Mouse (Mus musculus): ENCODE results near the gene Gm21905. TPM values are rescaled to one million over a fixed set of nuclear protein-coding genes. Genes with fewer than 3 reads are reported as not detected.

Gene Gm21905
- polyA plus RNA-seq, 1 experiment from 2014 or later, result not detected

DNA sequence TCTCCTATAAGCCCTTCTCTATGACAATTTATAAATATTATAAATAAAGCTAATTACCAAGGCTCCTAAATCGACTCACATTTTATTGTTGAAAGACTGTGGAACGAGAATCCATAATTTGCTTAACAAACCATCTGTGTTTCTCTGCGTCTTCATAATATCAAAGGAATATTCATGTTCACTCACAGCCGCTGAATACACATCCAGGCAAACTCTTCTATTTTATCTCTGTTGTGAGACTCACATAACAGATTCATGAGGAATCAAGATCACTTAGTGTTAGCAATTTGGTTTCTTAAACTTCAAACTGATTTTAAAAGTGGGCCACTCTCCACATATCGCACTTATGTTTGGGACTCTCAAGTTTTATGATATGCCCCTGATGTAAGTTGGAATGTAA lies 1.9 kb upstream of the Gm21905 start:
- TF ChIP-seq CTCF (IDR thresholded peaks at IDR 0.05; ENCODE audit: low read depth), result no peak
- 84% methylated on average over 5 of the region's 5 CpGs for WGBS
- no peak for DNase-seq

DNA sequence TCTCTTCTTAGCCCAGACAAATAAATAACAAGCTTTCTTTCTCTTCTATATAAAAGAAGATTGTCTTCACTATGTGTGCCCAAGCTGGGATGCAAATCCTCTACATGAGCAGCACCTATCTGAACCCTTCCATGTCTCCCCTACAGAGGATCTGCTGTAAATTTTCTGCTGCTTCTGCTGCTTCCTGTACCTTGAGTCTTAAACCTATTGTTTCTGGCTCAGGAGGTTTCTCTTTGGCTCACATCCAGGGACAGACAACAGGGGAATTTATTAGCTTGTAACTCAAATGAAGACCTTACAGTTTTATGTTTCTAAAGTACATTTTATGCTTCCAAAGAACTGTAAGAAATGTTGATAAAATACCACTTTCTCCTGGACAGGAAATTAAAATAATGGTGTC lies 785 bp upstream of the Gm21905 start:
- Histone ChIP-seq H3K27ac (ENCODE audit: low read depth) (no peak overlapping the region), H3K27me3 (ENCODE audit: insufficient read depth, low read length) (no peaks in the 10 kb centered on the region), H3K4me2 (no peak overlapping the region), H3K9me3 (ENCODE audit: low read depth, low read length) (no peaks in the 10 kb centered on the region), H3K4me3 (ENCODE audit: low read depth, low read length) (no peak overlapping the region), H3K36me3 (ENCODE audit: insufficient read depth) (no peaks in the 10 kb centered on the region), H3K4me1 (ENCODE audit: insufficient read depth) (no peaks in the 10 kb centered on the region), H3K9ac (no peak overlapping the region)
- ATAC-seq (ENCODE audit: insufficient read depth) (no peak), DNase-seq (no peak)
- no peak for TF ChIP-seq CTCF (IDR thresholded peaks at IDR 0.05; ENCODE audit: low read depth)

More for the DNA sequence above, 1.9 kb upstream of the Gm21905 start:
- H3K4me3 ChIP-seq (ENCODE audit: low read depth, low read length), result no peak overlapping the region
- no peaks in the 10 kb centered on the region for H3K9me3 ChIP-seq (ENCODE audit: low read depth, low read length)
- H3K4me2 ChIP-seq, result no peak overlapping the region
- H3K9ac ChIP-seq, result no peak overlapping the region
- ATAC-seq (ENCODE audit: insufficient read depth), result no peak
- no peaks in the 10 kb centered on the region for H3K4me1 ChIP-seq (ENCODE audit: insufficient read depth)
- H3K36me3 ChIP-seq (ENCODE audit: insufficient read depth), result no peaks in the 10 kb centered on the region
- no peak overlapping the region for H3K27ac ChIP-seq (ENCODE audit: low read depth)
- H3K27me3 ChIP-seq (ENCODE audit: insufficient read depth, low read length), result no peaks in the 10 kb centered on the region

DNA sequence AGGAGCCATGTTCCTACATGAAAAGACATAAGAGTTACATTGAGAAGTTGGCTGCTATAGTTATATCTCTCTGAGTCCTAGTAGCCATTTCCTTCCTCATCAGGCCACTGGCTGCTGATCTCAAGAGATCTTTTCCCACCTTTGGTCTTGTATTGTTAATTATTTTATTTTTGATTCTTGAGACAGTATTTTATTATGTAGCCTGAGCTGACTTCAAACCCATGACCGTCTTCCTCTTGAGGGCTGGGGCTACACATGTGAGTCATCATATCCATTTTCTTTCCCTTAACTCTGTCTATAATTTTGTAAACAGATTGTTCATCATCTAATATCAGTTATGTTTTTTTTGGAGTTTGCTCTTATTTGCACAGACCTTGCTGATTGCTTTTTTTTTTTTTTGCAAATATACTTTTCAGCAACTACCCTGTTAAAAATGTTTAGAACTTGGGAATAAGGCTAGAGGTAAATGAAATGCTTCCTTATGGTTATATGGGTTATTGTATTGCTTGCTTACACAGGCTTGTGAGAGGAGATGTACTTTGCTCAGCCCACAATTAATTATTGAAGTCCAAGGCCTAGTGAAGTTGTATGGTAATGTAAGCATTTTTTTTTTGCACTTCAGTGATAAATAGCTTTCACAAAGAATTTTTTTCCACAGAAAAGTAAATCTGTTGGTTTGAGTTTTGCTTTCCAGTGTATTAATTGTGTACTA lies 2.0 kb downstream of the Gm21905 start:
- 86% methylated on average over 1 of the region's 1 CpGs for WGBS
- ATAC-seq (ENCODE audit: insufficient read depth) (no peak), DNase-seq (no peak)
- Histone ChIP-seq H3K4me1 (ENCODE audit: insufficient read depth) (no peaks in the 10 kb centered on the region), H3K27ac (ENCODE audit: low read depth) (no peak overlapping the region), H3K4me2 (no peak overlapping the region), H3K4me3 (ENCODE audit: low read depth, low read length) (no peak overlapping the region), H3K9ac (no peak overlapping the region), H3K36me3 (ENCODE audit: insufficient read depth) (no peaks in the 10 kb centered on the region), H3K9me3 (ENCODE audit: low read depth, low read length) (no peaks in the 10 kb centered on the region), H3K27me3 (ENCODE audit: insufficient read depth, low read length) (no peaks in the 10 kb centered on the region)
- no peak for TF ChIP-seq CTCF (IDR thresholded peaks at IDR 0.05; ENCODE audit: low read depth)

DNA sequence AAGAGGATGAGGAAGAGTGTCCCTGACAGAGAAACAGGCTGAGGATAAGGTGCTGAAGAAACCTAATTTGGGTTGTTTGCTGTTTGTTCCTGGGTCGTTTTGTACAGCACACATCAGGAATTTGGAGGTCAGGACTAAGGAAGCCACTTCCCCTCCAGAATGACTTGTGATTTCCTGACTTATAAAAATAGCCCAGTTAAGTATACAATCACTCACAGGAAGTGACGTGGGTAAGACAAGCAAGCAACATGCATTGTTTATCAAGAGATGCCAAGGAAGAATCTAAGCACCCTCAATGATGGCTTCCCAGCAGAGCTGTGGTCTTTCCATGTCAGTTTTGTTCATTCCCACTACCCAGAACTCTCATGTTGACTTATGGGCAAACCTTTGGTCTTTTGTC lies 3.0 kb downstream of the Gm21905 start:
- DNase-seq (peak; percentile 43), ATAC-seq (ENCODE audit: insufficient read depth) (no peak)
- Histone ChIP-seq H3K27ac (ENCODE audit: low read depth) (no peak overlapping the region), H3K9ac (no peak overlapping the region), H3K4me2 (no peak overlapping the region), H3K36me3 (ENCODE audit: insufficient read depth) (no peaks in the 10 kb centered on the region), H3K9me3 (ENCODE audit: low read depth, low read length) (no peaks in the 10 kb centered on the region), H3K27me3 (ENCODE audit: insufficient read depth, low read length) (no peaks in the 10 kb centered on the region), H3K4me3 (ENCODE audit: low read depth, low read length) (no peak overlapping the region), H3K4me1 (ENCODE audit: insufficient read depth) (no peaks in the 10 kb centered on the region)
- TF ChIP-seq CTCF (IDR thresholded peaks at IDR 0.05; ENCODE audit: low read depth), result no peak
- 29% methylated on average over 2 of the region's 2 CpGs for WGBS

DNA sequence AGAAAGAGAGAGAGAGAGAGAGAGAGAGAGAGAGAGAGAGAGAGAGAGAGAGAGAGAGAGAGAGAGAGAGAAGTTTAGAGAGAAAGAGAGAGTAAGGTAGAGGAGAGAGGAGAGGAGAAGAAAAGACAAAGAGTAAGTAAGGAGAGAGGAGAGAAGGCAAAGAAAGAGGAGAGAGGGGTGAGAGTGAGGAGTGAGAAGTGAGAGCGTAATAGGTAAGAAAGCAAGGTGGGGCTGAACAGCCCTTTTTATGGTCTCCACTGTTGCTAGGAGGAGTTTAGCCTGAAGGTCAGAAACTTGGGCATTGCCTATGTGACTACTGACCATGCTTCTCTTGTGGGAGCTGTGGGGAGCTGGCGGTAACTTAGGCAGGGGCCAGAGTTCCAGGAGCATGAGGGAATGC lies 4.9 kb downstream of the Gm21905 start, which contains the start of gene Gm5108:
Gene Gm5108 (plus strand): TSS at position 301 of the 400 bp plus-strand sequence.
- no peak within 1 kb of the TSS for H3K9ac ChIP-seq
- H3K4me1 ChIP-seq (ENCODE audit: insufficient read depth), result no peaks in the 10 kb centered on the region
- H3K9me3 ChIP-seq (ENCODE audit: low read depth, low read length), result no peaks in the 10 kb centered on the region
- DNase-seq, result no peak
- no peak within 1 kb of the TSS for H3K4me2 ChIP-seq
- no peak for TF ChIP-seq CTCF (IDR thresholded peaks at IDR 0.05; ENCODE audit: low read depth)
- no peaks in the 10 kb centered on the region for H3K36me3 ChIP-seq (ENCODE audit: insufficient read depth)
- WGBS, result 75% methylated on average over 2 of the region's 2 CpGs
- no peak within 1 kb of the TSS for H3K27ac ChIP-seq (ENCODE audit: low read depth)
- ATAC-seq (ENCODE audit: insufficient read depth), result no peak
- no peak within 1 kb of the TSS for H3K4me3 ChIP-seq (ENCODE audit: low read depth, low read length)
- no peaks in the 10 kb centered on the region for H3K27me3 ChIP-seq (ENCODE audit: insufficient read depth, low read length)

DNA sequence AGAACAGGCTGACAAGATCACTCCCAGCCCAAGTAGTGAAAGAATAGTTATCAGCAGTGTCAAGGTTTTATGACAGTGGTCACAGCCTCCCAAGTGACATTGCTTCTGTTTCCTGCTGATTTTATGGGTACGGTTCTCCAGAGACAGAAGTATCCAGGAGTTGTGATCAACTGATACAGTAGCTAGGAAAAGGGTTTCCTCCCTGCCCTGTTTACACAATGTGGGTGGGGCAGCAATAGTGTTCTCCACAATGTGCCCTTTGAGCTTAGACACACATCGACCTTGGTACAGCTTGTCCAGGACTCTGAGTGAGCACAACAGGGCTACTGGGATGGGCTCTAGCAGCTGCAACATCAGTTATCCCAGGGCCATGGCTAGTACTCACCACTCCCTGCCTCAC lies 14.6 kb downstream of the Gm21905 start:
- H3K4me2 ChIP-seq, result no peak overlapping the region
- DNase-seq (no peak), ATAC-seq (ENCODE audit: insufficient read depth) (no peak)
- no peak overlapping the region for H3K4me3 ChIP-seq (ENCODE audit: low read depth, low read length)
- H3K36me3 ChIP-seq (ENCODE audit: insufficient read depth), result no peaks in the 10 kb centered on the region
- no peak overlapping the region for H3K9ac ChIP-seq
- H3K9me3 ChIP-seq (ENCODE audit: low read depth, low read length), result no peaks in the 10 kb centered on the region; the same call in 1 of the 2 replicates
- 48% methylated on average over 2 of the region's 2 CpGs for WGBS
- no peak for TF ChIP-seq CTCF (IDR thresholded peaks at IDR 0.05; ENCODE audit: low read depth)
- no peak overlapping the region for H3K27ac ChIP-seq (ENCODE audit: low read depth)
- no peaks in the 10 kb centered on the region for H3K27me3 ChIP-seq (ENCODE audit: insufficient read depth, low read length)
- H3K4me1 ChIP-seq (ENCODE audit: insufficient read depth), result 0 out of 2 replicates have a peak, but pooled peaks cover 4% of the 10 kb centered on the region

DNA sequence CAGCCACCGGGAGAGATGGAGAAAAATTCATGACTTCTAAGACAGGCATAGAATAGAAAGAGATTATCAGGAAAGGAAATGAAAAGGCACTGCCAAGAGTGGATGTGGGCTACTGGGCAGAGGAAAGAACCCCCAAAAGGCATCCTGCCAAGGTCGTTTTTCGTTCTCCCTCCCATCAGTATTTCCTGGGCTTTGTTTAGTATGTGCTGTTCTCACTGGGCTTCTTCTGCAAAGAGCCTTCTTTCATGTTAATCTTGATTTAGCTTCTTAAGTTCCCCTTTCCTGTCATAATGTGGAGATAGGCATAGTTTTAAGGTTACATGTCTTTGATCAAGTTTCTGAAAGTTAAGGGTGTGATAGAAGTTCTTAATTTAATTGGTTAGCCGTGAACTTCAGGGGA lies 15.6 kb downstream of the Gm21905 start:
- Histone ChIP-seq H3K27ac (ENCODE audit: low read depth) (no peak overlapping the region), H3K27me3 (ENCODE audit: insufficient read depth, low read length) (no peaks in the 10 kb centered on the region), H3K9me3 (ENCODE audit: low read depth, low read length) (no peaks in the 10 kb centered on the region; the same call in 1 of the 2 replicates), H3K4me1 (ENCODE audit: insufficient read depth) (0 out of 2 replicates have a peak, but pooled peaks cover 4% of the 10 kb centered on the region), H3K4me2 (no peak overlapping the region), H3K4me3 (ENCODE audit: low read depth, low read length) (no peak overlapping the region), H3K9ac (no peak overlapping the region), H3K36me3 (ENCODE audit: insufficient read depth) (no peaks in the 10 kb centered on the region)
- 37% methylated on average over 4 of the region's 4 CpGs for WGBS
- TF ChIP-seq CTCF (IDR thresholded peaks at IDR 0.05; ENCODE audit: low read depth), result no peak
- ATAC-seq (ENCODE audit: insufficient read depth) (no peak), DNase-seq (no peak)
